Mouse (Mus musculus) 3134 (cell line): ENCODE results near the gene Farp1.

Experiments used
- DNase-seq: peaks from one replicate; pipeline ENCODE4 v3.0.0-alpha.2; 2011; ENCODE audit warnings: low spot score; ENCODE audit not compliant: insufficient read length; ENCODE audit errors: extremely low read depth

The Farp1 gene

DNA sequence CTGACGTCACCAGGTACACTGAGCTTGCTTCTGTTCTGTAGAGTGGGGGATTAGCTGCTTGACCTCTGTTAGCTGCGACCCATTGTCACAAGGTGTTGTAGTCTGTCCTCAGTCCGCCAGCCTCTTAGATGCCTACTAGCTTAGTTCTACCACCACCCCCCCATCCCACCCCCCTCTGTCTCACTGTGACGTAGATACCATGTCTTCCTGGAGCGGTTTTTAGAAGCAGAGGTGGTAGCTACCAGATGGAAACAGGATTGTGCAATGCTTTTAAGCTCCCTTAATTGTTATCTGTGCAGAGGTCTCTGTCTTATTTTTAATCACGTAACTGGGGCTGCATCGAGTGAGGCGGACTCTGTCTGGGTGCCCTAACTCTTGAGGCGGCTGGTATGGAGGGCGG is 219.9 kb downstream of the Farp1 start:
- DNase-seq = no peak

DNA sequence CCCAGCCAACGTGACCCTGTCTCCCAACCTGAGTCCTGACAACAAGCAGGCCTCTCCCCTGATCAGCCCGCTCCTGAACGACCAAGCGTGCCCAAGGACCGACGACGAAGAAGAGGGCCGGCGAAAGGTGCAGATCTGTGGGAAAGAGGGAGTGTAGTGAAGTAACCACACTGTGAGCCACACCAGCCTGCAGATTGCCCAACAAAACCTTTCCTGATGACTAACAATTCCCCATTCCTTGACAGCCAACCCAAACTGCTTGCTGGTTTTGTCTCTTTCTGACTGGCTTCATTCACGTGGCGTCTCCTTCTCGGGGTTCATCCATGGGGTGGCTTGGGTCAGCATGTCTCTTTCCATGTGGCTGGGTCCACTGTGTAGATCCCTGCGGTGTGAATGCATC is 220.5 kb downstream of the Farp1 start:
- DNase-seq = no peak

DNA sequence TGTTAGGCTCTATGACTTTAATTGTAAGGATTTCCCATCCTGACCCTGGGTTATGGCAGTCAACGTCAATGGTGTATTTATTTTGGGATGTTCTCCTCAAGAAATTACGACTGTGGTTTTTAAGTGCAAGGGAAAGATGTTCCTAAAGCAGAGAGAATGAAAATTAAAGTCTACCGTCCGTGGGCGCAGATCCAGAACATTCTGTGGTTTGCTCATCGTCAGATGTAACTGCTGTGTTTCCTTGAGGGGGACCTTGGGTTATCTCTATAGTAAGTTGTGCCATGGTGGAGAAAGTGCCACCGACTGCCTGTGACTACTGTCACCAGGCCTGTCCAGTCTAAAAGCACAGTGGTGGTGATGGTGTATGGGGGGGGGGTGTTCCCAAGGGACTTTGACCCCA is 221.9 kb downstream of the Farp1 start:
- no peak for DNase-seq

DNA sequence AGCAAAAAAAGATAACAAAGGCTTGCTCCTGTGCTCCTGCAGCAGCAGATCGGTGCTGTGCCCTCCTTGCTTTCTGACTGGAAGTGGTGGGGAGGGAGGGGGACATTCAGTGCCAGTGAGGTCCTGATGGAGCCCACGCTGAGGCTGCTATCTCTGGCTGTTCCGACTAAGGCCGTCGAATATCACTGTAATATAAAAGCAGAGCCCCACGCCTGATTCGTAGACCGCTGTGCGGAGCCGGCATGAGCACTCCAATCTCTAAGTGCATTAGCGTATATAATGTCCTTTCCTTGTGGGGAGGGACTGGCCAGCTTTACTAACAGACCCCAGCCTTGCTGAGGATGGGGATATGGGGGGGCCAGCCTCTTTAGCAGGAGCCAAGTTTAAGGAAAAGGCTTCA is 224.3 kb downstream of the Farp1 start:
- DNase-seq = no peak

DNA sequence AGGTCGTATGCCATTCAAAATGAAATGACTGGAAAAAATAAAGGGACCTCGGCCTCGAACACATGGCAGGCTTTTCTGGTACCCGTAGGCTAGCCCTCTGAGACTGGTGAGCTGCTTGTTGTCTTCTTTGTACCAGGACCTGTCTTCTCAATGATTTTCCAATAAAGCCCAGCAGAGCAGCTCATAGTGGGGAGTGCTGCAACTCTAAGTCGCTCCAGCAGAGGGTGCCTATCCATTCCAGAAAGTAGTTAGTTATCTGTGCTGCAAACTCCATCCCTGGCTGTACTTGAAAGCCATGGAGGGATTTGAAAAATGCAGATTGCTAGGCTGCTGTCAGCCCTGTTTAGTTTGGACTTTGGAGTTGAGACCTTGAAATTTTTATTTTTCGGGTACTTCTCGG is 224.8 kb downstream of the Farp1 start:
- DNase-seq = no peak

DNA sequence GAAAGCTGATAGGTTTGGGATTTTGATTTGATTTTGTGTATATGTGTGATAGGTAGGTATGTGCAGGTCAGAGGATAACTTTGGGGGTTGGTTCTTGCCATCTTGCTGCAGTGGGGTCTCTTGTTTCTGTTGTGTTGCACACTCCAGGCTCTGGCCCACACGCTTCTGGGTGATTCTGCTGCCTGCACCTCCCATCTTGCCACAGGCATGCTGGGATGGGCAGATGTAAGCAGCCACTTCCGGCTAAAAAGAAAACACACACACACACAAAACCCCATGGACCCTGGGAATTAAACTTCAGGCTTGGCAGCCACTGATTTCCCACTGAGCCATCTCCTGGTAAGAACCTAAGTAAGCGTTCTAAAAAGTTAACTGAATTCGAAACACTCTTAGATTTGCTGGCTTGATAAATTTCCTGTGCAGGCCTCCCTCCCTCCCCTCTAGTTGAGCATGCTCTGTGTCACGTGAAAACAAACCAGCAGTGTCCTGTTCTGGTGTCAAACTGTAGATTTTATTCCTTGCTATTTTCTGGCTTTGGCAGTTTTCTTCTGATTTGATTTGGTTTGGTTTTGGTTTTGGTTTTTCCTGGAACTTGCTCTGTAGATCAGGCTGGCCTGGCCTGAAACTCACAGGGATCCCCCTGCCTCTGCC is 226.4 kb downstream of the Farp1 start:
- DNase-seq = no peak

DNA sequence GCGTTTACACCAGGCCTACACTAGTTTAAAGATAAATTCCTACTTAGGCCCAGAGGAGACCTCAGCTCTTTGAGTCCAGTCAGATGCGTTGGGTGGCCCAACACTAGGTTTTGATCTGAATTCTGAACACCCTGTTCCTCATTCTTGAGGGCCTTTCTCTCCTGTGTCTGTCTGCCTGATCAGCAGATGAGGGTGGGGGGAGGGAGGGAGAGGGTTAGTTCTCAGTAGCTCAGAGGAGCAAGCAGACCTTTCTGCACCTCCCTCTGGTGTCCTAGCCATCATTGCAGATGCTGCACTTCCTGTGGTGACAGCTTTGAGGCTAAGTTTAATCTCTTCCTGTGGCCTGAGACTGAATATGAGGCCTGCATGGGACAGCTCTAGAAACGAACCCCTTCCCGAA is 227.6 kb downstream of the Farp1 start:
- no peak for DNase-seq

DNA sequence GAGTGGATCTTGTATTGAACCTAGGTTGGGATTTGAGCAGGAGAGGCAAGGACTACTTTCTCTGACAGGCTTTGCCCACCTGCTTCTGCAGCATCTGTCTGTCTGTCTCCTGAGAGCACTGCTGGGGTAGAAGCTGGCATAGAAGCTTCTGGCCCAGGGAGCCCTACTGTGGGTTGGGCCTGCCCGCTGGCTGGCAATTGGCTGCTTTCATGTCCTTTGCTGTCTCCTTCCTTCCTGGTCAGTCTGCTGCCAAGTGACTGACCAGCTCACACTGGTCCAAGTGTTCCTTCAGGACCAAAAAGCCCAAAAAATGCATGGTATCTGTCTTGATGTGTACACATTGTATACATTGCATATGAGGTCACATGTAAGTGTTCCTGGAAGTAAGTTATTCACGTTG is 228.9 kb downstream of the Farp1 start:
- DNase-seq = no peak

DNA sequence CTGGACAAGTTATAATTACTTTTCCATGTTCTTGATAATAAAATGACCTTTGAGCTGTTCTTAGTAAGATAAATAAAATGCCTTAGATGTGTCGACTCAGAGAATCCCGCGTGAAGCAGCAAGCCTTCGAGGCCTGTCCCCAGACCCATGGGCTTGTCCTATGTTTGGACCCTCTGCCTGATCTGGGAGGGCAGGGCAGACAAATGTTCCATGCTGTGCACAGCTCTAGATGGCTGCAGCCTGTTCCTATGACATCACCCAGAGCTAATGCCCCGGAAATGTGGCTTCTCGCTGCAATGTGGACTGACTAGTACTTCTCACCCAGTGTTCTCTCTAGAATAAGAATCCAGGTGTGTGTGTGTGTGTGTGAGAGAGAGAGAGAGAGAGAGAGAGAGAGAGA is 229.5 kb downstream of the Farp1 start:
- no peak for DNase-seq

DNA sequence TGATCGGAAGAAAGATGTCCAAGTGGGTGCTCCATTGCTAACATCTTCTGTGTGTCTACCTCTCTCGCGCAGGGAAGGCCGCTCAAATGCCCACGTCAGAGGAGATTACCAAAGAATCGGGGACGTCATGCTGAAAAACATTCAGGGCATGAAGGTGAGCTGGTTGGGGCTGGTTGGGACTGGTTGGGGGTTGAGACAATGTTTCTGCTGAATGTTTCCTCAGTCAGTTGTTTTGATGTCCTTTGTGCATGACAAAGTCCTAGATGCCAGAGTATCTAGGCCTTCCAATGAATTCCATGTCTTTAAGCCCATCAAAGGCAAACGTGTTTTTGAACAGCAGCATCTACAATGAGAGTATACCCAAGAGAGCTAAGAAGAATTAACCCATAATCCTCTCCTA is 232.8 kb downstream of the Farp1 start:
- no peak for DNase-seq

DNA sequence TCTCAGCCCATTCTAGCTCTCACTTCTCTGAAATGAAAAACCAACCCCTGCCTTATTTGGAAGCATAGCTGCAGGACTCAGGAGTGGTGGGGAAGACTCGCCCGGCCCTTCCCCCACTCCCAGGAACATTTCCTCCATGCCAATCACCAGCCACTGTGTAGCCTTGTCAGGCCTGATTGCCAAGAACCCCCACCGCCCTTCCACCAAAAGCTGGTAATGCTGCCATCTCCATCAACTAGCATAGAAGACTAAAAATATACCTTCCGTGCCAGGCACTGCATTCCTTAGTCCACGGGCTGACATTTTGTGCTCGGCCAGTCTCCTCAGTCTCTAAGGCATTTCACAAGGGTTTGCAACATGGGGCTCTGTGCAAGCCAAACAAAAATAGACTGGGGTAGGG is 235.5 kb downstream of the Farp1 start:
- DNase-seq = no peak

DNA sequence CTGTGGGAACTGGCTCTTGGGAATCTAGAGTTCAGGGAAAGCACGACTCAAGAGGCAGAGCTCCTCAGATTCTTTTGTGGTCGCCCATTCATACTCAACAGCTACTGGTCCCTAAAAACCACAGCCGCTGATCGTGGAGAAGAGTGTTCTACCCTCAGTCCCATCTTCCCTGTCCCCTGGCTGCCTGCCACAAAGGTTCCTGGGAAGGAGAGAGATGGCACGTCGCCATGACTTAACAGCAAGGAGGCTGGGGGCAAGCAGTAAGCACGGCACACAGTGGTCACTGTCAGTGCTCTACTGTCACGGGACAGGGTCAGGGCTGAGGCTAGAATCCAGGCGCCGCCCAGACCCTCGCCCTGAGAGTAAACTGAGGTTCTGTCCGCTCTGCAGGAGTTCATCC is 240.0 kb downstream of the Farp1 start:
- DNase-seq = no peak

DNA sequence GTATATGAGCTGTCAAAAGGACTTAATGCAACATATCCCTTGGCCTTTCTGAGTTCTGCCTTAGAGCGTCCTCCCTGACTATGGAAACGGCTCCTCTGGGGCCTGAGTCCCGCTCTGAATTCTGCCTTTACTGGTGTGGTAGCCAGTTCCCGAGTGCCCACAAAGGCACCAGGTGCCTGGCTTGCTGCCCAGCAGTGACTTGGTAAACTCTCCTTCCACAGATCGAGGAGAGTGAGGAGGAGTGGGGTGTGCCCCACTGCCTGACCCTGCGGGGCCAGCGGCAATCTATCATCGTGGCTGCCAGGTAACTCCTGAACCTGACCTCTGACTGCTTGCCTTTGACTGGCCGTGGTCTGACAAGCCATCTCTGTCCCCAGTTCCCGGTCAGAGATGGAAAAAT is 241.0 kb downstream of the Farp1 start:
- DNase-seq = no peak

DNA sequence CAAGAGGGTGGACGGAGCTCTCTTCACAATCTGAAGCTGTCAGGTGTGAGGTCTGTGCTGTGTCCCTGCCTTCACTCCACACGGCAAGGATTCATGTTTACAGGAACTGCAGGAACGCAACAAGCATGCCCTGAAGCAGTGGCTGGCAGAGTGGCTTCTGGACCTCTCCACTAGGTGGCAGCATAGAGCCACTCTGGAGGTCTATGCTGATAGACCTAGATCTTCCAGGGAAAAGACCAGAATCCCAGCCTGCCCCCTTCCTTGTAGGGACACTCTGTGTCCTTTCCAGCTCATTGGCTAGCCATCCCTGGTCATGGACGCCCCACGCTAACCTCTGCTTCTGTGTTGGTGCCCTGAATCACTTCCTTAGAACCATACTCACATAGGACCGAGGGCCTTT is 244.1 kb downstream of the Farp1 start:
- peak; percentile 35 for DNase-seq

DNA sequence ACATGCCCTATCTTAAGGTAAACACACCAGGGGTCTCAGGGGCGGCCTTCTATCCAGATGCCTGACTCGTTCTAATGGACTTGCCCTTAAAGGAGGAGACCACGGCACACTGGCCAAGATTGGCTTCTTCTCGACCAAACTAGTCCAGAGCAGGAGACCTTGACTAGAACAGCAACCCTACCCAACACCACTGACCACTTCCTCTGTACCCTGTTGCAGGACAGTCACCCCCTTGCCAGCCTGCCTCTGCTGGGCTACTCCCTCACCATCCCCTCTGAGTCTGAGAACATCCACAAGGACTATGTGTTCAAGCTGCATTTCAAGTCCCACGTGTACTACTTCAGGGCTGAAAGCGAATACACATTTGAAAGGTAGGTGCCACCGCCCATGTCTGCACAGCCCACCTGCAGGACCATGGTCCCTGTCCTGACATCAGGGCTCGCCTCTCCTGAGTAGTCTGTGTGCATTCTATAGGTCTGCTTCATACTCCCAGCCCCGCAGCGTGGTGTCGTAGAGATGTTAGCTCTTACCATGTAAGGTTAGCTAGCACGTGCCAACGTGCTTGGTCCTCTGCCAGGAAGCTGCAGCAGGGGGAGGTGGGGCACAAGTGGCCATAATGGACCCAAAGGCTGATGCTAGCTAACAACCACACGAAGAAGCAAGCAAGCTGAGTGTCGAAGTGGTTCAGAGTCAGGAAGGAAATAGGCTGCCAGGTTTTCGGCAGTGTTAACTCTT is 245.8 kb downstream of the Farp1 start:
- DNase-seq = peak; percentile 25

DNA sequence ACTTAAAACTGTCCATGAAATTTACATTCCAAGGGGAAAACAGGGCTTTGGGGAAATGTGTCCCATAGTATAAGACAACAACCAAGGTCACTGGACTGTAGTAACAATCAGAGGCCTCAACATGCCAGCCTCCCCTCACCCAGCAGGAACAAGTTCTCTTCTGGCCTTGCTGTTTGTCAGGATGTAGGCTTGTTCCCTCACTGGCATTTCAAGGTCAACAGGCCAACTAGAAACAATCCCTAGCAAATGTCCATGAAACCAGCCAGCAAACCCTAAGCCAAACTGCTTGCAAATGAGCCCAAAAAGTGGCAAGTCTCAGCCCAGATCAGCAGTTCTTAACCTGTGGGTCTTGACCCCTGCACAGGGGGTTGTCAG is 246.3 kb downstream of the Farp1 start:
- no peak for DNase-seq

DNA sequence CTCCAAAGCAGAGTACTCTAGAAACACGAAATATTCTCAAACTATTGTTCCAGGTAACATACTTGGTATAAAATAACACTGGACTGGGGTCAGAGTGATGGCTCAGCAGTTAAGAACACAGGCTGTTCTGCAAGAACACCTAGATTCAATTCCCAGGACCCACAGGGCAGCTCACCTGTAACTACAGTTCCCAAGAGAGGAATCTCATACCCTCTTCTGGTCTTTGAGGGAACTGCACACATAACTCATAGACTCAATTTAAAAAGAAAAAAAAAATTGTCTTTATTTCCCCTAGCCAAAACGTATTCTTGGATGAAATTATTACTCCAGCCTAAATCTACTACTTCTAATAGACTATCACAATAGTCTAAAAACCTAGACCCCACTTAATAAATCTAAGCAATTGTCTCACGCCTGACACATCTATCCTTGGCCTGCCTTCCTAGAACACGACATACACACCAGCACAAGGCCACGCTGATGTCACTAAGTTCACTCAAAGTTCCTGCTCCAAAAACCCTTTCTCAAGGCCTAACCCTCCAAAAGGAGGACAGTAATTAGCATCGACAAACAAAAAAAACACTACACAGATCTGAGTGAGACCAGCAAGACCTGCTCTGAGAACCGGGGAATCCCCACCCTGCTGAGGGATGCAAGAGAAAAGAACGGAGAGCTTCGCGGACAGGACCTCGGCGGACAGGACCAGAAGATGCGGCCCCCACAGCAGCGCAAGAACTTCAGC is 250.6 kb downstream of the Farp1 start:
- DNase-seq = no peak

DNA sequence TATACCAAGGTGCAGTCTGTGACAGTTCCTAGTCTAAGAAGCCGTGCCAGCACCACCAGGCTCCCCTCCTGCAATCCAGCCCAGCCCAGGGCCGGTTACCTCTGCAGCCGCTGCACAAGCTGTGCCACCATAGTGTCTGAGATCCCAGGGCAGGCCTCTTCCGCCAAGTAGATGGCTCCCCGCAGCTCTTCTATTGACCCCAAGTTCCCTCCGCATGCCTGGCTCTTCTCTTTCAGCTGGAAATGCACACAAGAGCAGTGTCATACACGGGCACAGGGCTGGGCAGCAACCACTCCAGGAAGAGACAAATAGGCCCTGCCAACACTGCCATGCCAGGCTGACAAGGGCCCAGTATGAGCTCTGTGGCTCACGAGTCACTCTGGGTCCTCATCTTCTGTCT is 256.9 kb downstream of the Farp1 start:
- no peak for DNase-seq

DNA sequence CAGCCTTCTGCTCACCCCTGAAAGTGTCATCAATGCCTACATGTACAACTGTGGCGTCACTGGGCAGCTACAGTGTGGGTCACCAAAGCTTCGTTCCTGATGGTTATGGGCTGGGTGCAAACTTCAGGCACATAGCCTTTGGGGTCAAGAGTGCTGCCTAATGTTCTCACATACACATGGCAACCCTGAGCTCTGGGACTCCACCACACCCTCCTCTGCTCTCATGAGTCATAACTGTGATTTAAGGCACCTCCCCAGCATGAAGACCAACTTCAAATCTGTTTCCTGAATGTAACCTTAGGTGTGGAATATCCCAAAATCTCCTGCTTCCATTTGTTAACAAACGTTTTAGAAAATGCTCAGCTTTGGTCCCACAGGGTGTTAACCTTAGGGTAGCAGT is 257.4 kb downstream of the Farp1 start:
- DNase-seq = no peak

DNA sequence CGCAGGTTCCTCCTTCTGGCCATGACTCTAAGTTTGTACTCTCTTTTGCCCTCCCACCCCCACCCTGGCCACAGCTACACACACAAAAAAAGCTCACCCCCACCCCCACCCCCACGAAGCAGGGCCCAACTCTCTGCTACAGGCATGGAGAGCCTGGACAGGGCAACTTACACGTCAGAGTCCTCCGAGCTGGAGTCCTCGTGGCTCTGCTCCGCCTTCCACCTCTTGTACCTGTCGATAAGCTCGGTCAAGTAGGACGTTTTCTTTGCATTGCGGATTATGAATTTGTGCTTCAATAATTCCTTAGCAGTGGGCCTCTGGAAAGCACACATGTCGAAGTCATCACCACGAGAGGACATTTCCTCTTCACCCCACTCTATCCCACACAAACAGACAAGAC is 259.5 kb downstream of the Farp1 start:
- no peak for DNase-seq

DNA sequence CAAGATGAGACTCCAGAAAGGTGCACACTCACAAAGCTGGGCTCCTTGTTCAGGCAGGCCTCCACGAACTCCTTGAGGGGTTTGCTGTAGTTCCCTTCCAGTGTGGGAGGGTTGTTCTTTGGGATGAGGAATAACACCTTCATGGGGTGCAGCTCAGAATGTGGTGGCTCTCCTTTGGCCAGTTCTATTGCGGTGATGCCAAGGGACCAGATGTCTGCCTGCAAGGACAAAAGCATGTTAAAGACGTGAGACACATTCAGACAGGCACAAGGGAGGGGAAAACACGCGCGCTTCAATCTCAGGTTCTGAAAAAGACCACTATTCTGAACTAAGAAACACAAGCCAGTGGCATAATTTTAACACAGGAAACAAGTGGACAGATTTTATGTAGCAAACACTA is 262.1 kb downstream of the Farp1 start:
- no peak for DNase-seq

DNA sequence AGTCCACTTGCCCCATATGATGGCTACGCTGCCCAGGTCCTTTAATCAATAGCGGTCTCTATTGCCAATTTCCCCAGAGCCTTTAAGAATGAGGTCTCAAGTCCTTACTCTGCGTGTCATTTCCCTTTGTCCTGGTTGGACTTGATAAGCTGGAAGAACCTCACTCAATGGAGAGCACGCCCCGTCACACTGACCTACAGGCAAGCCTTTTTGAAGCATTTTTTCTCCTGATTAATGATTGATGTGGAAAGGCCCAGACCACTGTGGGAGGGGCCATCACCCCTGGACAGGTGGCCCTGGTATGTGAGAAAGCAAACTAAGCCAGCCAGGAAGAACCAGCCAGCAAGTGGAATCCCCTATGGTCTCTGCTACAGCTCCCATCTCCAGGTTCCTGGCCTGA is 263.5 kb downstream of the Farp1 start:
- DNase-seq = no peak
